Mouse (Mus musculus) hindbrain, embryonic 16.5 days (tissue): ENCODE data around the gene Urod. TPM values are rescaled to one million over a fixed set of nuclear protein-coding genes. Genes with fewer than 3 reads are reported as not detected.
A peak's percentile ranks its signal among the peaks of the same experiment; 100 is the strongest.

Source experiments
- ATAC-seq: fragments of 200-750 bp; cut with Nextera tagmentation; 2 replicates; pipeline ENCODE4 v1.8.0; 2017; ENCODE audit warnings: moderate TSS enrichment, moderate library complexity
- H3K27ac ChIP-seq: fragments of 300-500 bp; sonication (generic); 2 replicates; pipeline ENCODE4 v1.5.1; 2014; ENCODE audit warnings: low read depth, mild to moderate bottlenecking, control low read depth, low read length, moderate library complexity
- H3K27me3 ChIP-seq: fragments of 300-500 bp; sonication (generic); replicated peaks from 2 replicates; pipeline ENCODE4 v1.6.1; 2014; ENCODE audit warnings: low read length; ENCODE audit not compliant: control insufficient read depth, insufficient read depth
- H3K36me3 ChIP-seq: fragments of 300-500 bp; sonication (generic); 2 replicates; pipeline ENCODE4 v1.6.1; 2014; ENCODE audit warnings: mild to moderate bottlenecking, low read length, moderate library complexity, mixed read lengths; ENCODE audit not compliant: control insufficient read depth, insufficient read depth
- H3K4me1 ChIP-seq: fragments of 300-500 bp; sonication (generic); 2 replicates; pipeline ENCODE4 v1.6.1; 2014; ENCODE audit warnings: low read depth, low read length; ENCODE audit not compliant: control insufficient read depth, insufficient read depth
- H3K4me2 ChIP-seq: fragments of 300-500 bp; sonication (generic); 2 replicates; pipeline ENCODE4 v1.6.1; 2014; ENCODE audit warnings: mild to moderate bottlenecking, low read length, control low read depth, moderate library complexity
- H3K4me3 ChIP-seq: fragments of 300-500 bp; sonication (generic); 2 replicates; pipeline ENCODE4 v1.5.1; 2014; ENCODE audit warnings: mild to moderate bottlenecking, low read length, control low read depth, moderate library complexity
- H3K9ac ChIP-seq: fragments of 300-500 bp; sonication (generic); 2 replicates; pipeline ENCODE4 v1.6.1; 2014; ENCODE audit warnings: low read depth, mild to moderate bottlenecking, control low read depth, low read length, moderate library complexity
- H3K9me3 ChIP-seq: fragments of 300-500 bp; sonication (generic); 2 replicates; pipeline ENCODE4 v1.6.1; 2014; ENCODE audit warnings: mild to moderate bottlenecking, low read length, moderate library complexity; ENCODE audit not compliant: control insufficient read depth
- WGBS: fragments of 180-500 bp; shearing (Covaris S2); extraction: QIAGEN DNeasy Blood & Tissue Kit; methylation state at CpG from one replicate; pipeline ENCODE4 v1.1.7; 2014; 5-methylcytosine and 5-hydroxymethylcytosine counted together
- polyA plus RNA-seq: library from polyadenylated mRNA; unstranded; fragments of >200 nt; fragmentation: Nextera tagmentation; extraction: Ambion mirVana; gene quantifications from 2 replicates; pipeline ENCODE4 v1.2.1, GENCODE M21; 2015

Urod gene
- polyA plus RNA-seq, 1 experiment from 2014 or later: 59.8 TPM

GRCm38 (mm10) chr4:116999513-117000154 lies 5.4 kb upstream of the Urod start:
- peaks cover 22% of the 10 kb centered on the region for H3K36me3 ChIP-seq

GRCm38 (mm10) chr4:116995798-116996135 lies 1.6 kb upstream of the Urod start:
- peaks cover 13% of the 10 kb centered on the region for H3K36me3 ChIP-seq
- H3K9me3 ChIP-seq: no peaks in the 10 kb centered on the region
- ATAC-seq: peak; percentile 12
- peak overlapping the region; percentile 100 for H3K4me3 ChIP-seq
- peak overlapping the region; percentile 88 for H3K27ac ChIP-seq
- H3K4me2 ChIP-seq: peak overlapping the region; percentile 98
- H3K9ac ChIP-seq: peak overlapping the region; percentile 90
- H3K27me3 ChIP-seq: no peaks in the 10 kb centered on the region
- WGBS: under 1% methylated on average over 16 of the region's 16 CpGs
- peaks cover 22% of the 10 kb centered on the region for H3K4me1 ChIP-seq

More at GRCm38 (mm10) chr4:116999513-117000154, 5.4 kb upstream of the Urod start:
- Histone ChIP-seq H3K27ac (no peak overlapping the region), H3K27me3 (no peaks in the 10 kb centered on the region), H3K4me3 (no peak overlapping the region), H3K4me2 (no peak overlapping the region), H3K4me1 (peaks cover 11% of the 10 kb centered on the region), H3K9me3 (no peaks in the 10 kb centered on the region), H3K9ac (no peak overlapping the region)
- no peak for ATAC-seq
- WGBS: 94% methylated on average over 17 of the region's 17 CpGs

GRCm38 (mm10) chr4:116995131-116995797 lies 1.1 kb upstream of the Urod start, which contains the start of gene Hectd3:
Gene Hectd3 (plus strand): TSS chr4:116995317.
- Histone ChIP-seq H3K27me3 (no peaks in the 10 kb centered on the region), H3K9me3 (no peaks in the 10 kb centered on the region), H3K4me1 (peaks cover 22% of the 10 kb centered on the region), H3K9ac (peak within 1 kb of the TSS; percentile 90), H3K4me3 (peak within 1 kb of the TSS; percentile 100), H3K4me2 (peak within 1 kb of the TSS; percentile 98), H3K27ac (peak within 1 kb of the TSS; percentile 88), H3K36me3 (peaks cover 14% of the 10 kb centered on the region)
- ATAC-seq: peak; percentile 69
- WGBS: under 1% methylated on average over 51 of the region's 58 CpGs

GRCm38 (mm10) chr4:116991366-116991765 lies 2.8 kb downstream of the Urod start:
- H3K4me1 ChIP-seq: peaks cover 20% of the 10 kb centered on the region
- H3K27me3 ChIP-seq: no peaks in the 10 kb centered on the region
- H3K9ac ChIP-seq: no peak overlapping the region
- H3K27ac ChIP-seq: no peak overlapping the region
- no peaks in the 10 kb centered on the region for H3K9me3 ChIP-seq
- H3K36me3 ChIP-seq: peaks cover 9% of the 10 kb centered on the region
- no peak for ATAC-seq
- H3K4me3 ChIP-seq: no peak overlapping the region
- H3K4me2 ChIP-seq: no peak overlapping the region
- WGBS: 15% methylated on average over 7 of the region's 7 CpGs

GRCm38 (mm10) chr4:116989731-116990130 lies 4.5 kb downstream of the Urod start:
- H3K9me3 ChIP-seq: no peaks in the 10 kb centered on the region
- no peak overlapping the region for H3K4me3 ChIP-seq
- no peak overlapping the region for H3K27ac ChIP-seq
- no peak for ATAC-seq
- H3K4me1 ChIP-seq: peaks cover 11% of the 10 kb centered on the region
- peaks cover 14% of the 10 kb centered on the region for H3K36me3 ChIP-seq
- H3K9ac ChIP-seq: no peak overlapping the region
- H3K4me2 ChIP-seq: no peak overlapping the region
- 61% methylated on average over 6 of the region's 6 CpGs for WGBS
- no peaks in the 10 kb centered on the region for H3K27me3 ChIP-seq

- H3K36me3 ChIP-seq: peaks cover 14% of the 10 kb centered on the region
- no peak for ATAC-seq
- WGBS: 63% methylated on average over 5 of the region's 5 CpGs
- no peak overlapping the region for H3K4me2 ChIP-seq
- no peak overlapping the region for H3K9ac ChIP-seq
- H3K27me3 ChIP-seq: no peaks in the 10 kb centered on the region
- H3K4me1 ChIP-seq: no peaks in the 10 kb centered on the region
- H3K27ac ChIP-seq: no peak overlapping the region
- no peak overlapping the region for H3K4me3 ChIP-seq
- no peaks in the 10 kb centered on the region for H3K9me3 ChIP-seq
These were observed 7.1 kb downstream of the Urod start for GRCm38 (mm10) chr4:116987122-116987456.

- Histone ChIP-seq H3K4me3 (no peak overlapping the region), H3K9me3 (no peaks in the 10 kb centered on the region), H3K36me3 (peaks cover 17% of the 10 kb centered on the region), H3K4me2 (no peak overlapping the region), H3K9ac (no peak overlapping the region), H3K27me3 (no peaks in the 10 kb centered on the region), H3K27ac (no peak overlapping the region), H3K4me1 (no peaks in the 10 kb centered on the region)
- ATAC-seq: peak; percentile 85
- WGBS: 58% methylated on average over 17 of the region's 17 CpGs
These were observed 7.7 kb downstream of the Urod start for GRCm38 (mm10) chr4:116986400-116987121.

GRCm38 (mm10) chr4:116985681-116986080 lies 8.5 kb downstream of the Urod start:
- Histone ChIP-seq H3K36me3 (peaks cover 17% of the 10 kb centered on the region), H3K4me3 (no peak overlapping the region), H3K9ac (no peak overlapping the region), H3K4me1 (no peaks in the 10 kb centered on the region), H3K9me3 (no peaks in the 10 kb centered on the region), H3K27me3 (no peaks in the 10 kb centered on the region), H3K27ac (no peak overlapping the region), H3K4me2 (no peak overlapping the region)
- no peak for ATAC-seq
- WGBS: 96% methylated on average over 7 of the region's 7 CpGs

GRCm38 (mm10) chr4:116976503-116976902 lies 17.7 kb downstream of the Urod start:
- ATAC-seq: no peak
- Histone ChIP-seq H3K4me1 (no peaks in the 10 kb centered on the region), H3K9ac (no peak overlapping the region), H3K4me2 (no peak overlapping the region), H3K27me3 (no peaks in the 10 kb centered on the region), H3K9me3 (no peaks in the 10 kb centered on the region), H3K27ac (no peak overlapping the region), H3K36me3 (peaks cover 17% of the 10 kb centered on the region), H3K4me3 (no peak overlapping the region)
- WGBS: 80% methylated on average over 2 of the region's 2 CpGs
